ENCODE assay signal across 33 mouse cellular contexts in the genomic region with DNA sequence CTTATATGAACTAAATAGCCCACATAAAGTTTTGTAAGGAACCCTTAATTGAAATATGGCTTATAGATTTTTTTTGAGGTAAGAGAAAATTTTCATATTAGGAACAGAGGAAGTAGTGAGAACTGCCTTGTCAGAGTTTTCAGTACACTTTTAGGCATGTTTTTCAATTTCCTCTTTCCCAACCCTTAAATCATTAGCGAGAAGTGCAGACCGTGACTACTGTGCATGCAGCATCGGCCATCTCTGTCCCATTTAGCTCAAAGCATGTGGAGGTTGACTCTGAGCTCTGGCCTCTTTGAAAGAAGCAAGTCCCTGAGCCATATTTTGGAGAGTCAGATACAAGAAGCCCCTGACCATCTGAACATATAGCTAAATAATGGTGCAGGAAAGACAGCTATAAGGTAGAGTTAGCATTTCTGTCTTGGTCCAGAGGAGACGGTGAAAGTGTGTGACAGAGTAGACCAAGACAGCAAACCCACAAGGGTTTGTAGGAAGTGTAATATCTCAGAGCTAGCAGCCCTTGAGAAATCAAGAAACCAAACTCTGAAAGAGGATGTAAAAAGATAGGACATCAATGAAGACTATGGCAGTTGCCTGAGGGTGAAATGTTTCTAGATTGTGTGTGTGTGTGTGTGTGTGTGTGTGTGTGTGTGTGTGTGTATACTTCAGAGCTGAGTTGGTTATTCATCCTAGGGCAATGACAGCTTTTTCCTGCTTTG. TPM values are rescaled to one million over a fixed set of nuclear protein-coding genes. Genes with fewer than 3 reads are reported as not detected.
DNase-seq lines count a peak whose midpoint lies in the region; ATAC-seq and TF ChIP-seq lines count a peak whose summit lies in the region.
"Had no signal": no experiment of that assay in that cellular context is flagged by ENCODE, and none has a peak within 500 bp of the region (broad histone marks: within the 10 kb centered on the region; RNA-seq: fewer than 3 reads in every experiment).

No protein-coding gene starts in this region.

- H3K27ac ChIP-seq in liver, adult 2 months (replicated peaks; ENCODE audit: insufficient read depth, low read depth, low read length), result no peak overlapping the region
- no peak overlapping the region for H3K27ac ChIP-seq in liver, embryonic 12.5 days
- H3K27ac ChIP-seq in hindbrain, embryonic 12.5 days, result no peak overlapping the region
- H3K27ac ChIP-seq: embryonic facial prominence, embryonic 12.5 days; gastrocnemius, adult 2 months; heart, embryonic 10.5 days; hindbrain, embryonic 14.5 days; midbrain, embryonic 10.5 days; midbrain, embryonic 15.5 days; neural tube, embryonic 12.5 days had no signal

- H3K4me1 ChIP-seq in liver, adult 2 months (ENCODE audit: control insufficient read depth, insufficient read depth, low read length), result no peaks in the 10 kb centered on the region
- no peaks in the 10 kb centered on the region for H3K4me1 ChIP-seq in liver, embryonic 12.5 days
- no peaks in the 10 kb centered on the region for H3K4me1 ChIP-seq in hindbrain, embryonic 12.5 days
- H3K4me1 ChIP-seq: embryonic facial prominence, embryonic 12.5 days; heart, embryonic 10.5 days; midbrain, embryonic 10.5 days; midbrain, embryonic 15.5 days; neural tube, embryonic 12.5 days had no signal

- H3K9me3 ChIP-seq in liver, embryonic 12.5 days (replicated peaks), result no peaks in the 10 kb centered on the region
- H3K9me3 ChIP-seq in hindbrain, embryonic 12.5 days (replicated peaks), result no peaks in the 10 kb centered on the region
- H3K9me3 ChIP-seq: G1E; heart, embryonic 10.5 days; midbrain, embryonic 15.5 days; neural tube, embryonic 12.5 days had no signal

- no peak overlapping the region for H3K9ac ChIP-seq in liver, adult 2 months (ENCODE audit: low read depth, low read length)
- no peak overlapping the region for H3K9ac ChIP-seq in liver, embryonic 12.5 days
- H3K9ac ChIP-seq in hindbrain, embryonic 12.5 days, result no peak overlapping the region
- H3K9ac ChIP-seq: embryonic facial prominence, embryonic 12.5 days; hindbrain, embryonic 14.5 days; midbrain, embryonic 15.5 days; neural tube, embryonic 12.5 days had no signal

- ATAC-seq in liver, embryonic 12.5 days, result no peak
- ATAC-seq in common myeloid progenitor, adult 5-6 weeks (replicated peaks; ENCODE audit: low read depth, poor library complexity, severe bottlenecking), result peak; percentile 98
- ATAC-seq in megakaryocyte, adult 5-6 weeks (ENCODE audit: poor library complexity, severe bottlenecking), result peak; percentile 97
- ATAC-seq in hindbrain, embryonic 12.5 days (ENCODE audit: low FRiP score), result no peak
- ATAC-seq: forebrain, embryonic 16.5 days; intestine, postnatal 0 days; midbrain, embryonic 15.5 days had no signal

- no peaks in the 10 kb centered on the region for H3K79me2 ChIP-seq in liver, adult 2 months (ENCODE audit: control insufficient read depth, insufficient read depth, low read length)

- no peaks in the 10 kb centered on the region for H3K27me3 ChIP-seq in liver, adult 2 months (ENCODE audit: control insufficient read depth, insufficient read depth, low read length)
- H3K27me3 ChIP-seq in liver, embryonic 12.5 days (replicated peaks), result no peaks in the 10 kb centered on the region
- H3K27me3 ChIP-seq in hindbrain, embryonic 12.5 days, result no peaks in the 10 kb centered on the region
- H3K27me3 ChIP-seq: embryonic facial prominence, embryonic 12.5 days; midbrain, embryonic 15.5 days; neural tube, embryonic 12.5 days had no signal

- peak; percentile 7 for DNase-seq in liver, adult 2 months (ENCODE audit: extremely low read depth, low read depth, low spot score)
- peak; percentile 45 for DNase-seq in 416B (ENCODE audit: low read depth)
- no peak for DNase-seq in cerebellum, adult 8-10 months
- no peak for DNase-seq in gastrocnemius, postnatal 36 days
- DNase-seq: adrenal gland, adult 8-10 months; cerebellum, adult 2 months; cerebellum, postnatal 25 days; gastrocnemius, adult 2 months; heart, adult 11 months; heart, postnatal 36 days; kidney, adult 9 months; kidney, postnatal 10 days; layer of hippocampus, postnatal 36 days; left cerebral cortex, postnatal 4 days; lung, adult 2 months; thymus, postnatal 4 days had no signal

- TF ChIP-seq CTCF in liver, adult 2 months (IDR thresholded peaks at IDR 0.05; ENCODE audit: low read depth, low read length), result no peak

- H3K4me2 ChIP-seq in liver, embryonic 12.5 days, result no peak overlapping the region
- no peak overlapping the region for H3K4me2 ChIP-seq in hindbrain, embryonic 12.5 days (replicated peaks)
- H3K4me2 ChIP-seq: embryonic facial prominence, embryonic 12.5 days; hindbrain, embryonic 14.5 days; midbrain, embryonic 15.5 days; neural tube, embryonic 12.5 days had no signal

- H3K4me3 ChIP-seq in liver, adult 2 months (ENCODE audit: insufficient read depth, low read depth, low read length), result no peak overlapping the region
- no peak overlapping the region for H3K4me3 ChIP-seq in liver, embryonic 12.5 days
- H3K4me3 ChIP-seq in hindbrain, embryonic 12.5 days, result no peak overlapping the region
- H3K4me3 ChIP-seq: embryonic facial prominence, embryonic 12.5 days; gastrocnemius, adult 2 months; heart, embryonic 10.5 days; midbrain, embryonic 10.5 days; midbrain, embryonic 15.5 days; myocyte; neural tube, embryonic 12.5 days had no signal

- no peak for TF ChIP-seq POLR2A in liver, adult 2 months (IDR thresholded peaks at IDR 0.05; ENCODE audit: extremely low read depth, insufficient read depth, low read length)

- WGBS in liver, adult 2 months, result 83% methylated on average over 4 of the region's 4 CpGs
- 69% methylated on average over 4 of the region's 4 CpGs for WGBS in liver, embryonic 12.5 days (ENCODE audit: insufficient replicate concordance)
- 90% methylated on average over 4 of the region's 4 CpGs for WGBS in hindbrain, embryonic 12.5 days

- intact Hi-C loops in gastrocnemius, postnatal 36 days (cut with DNase I), result no loop called here

- H3K36me3 ChIP-seq in liver, adult 2 months (ENCODE audit: control insufficient read depth, insufficient read depth, low read length), result no peaks in the 10 kb centered on the region
- H3K36me3 ChIP-seq in liver, embryonic 12.5 days, result no peaks in the 10 kb centered on the region
- no peaks in the 10 kb centered on the region for H3K36me3 ChIP-seq in hindbrain, embryonic 12.5 days
- H3K36me3 ChIP-seq: embryonic facial prominence, embryonic 12.5 days; G1E; heart, embryonic 10.5 days; midbrain, embryonic 10.5 days; midbrain, embryonic 15.5 days; neural tube, embryonic 12.5 days had no signal

RNA-seq across cellular contexts. Expression of a gene that starts 10.9 kb away (rescaled TPM):
- 1.5 and 1.7 TPM in 2 replicates for total RNA-seq in liver, adult 2 months (2014; rRNA removed)
- polyA plus RNA-seq in liver, adult 2 months (2012; rRNA removed), result 0.22 and 0.39 TPM in 2 replicates
- polyA plus RNA-seq in liver, embryonic 12.5 days (2016; fragmentation: Nextera tagmentation; extraction: Ambion mirVana), result 2.5 and 3.3 TPM in 2 replicates
- 0.96 and 3.7 TPM in 2 replicates for total RNA-seq in common myeloid progenitor, adult 5-6 weeks (2017)
- total RNA-seq in megakaryocyte, adult 5-6 weeks (2015), result 336 and 371 TPM in 2 replicates
- 258 and 267 TPM in 2 replicates for total RNA-seq in megakaryocyte, adult 5-6 weeks (2017)
- 1.2 and 1.6 TPM in 2 replicates for polyA plus RNA-seq in hindbrain, embryonic 12.5 days (2016; fragmentation: Nextera tagmentation; extraction: Ambion mirVana)
- total RNA-seq in gastrocnemius, postnatal 36 days (2021), result 1 to 10 TPM in 1 of 2 experiments, under 1 TPM in 1; 0.54 to 1.1 TPM
- polyA plus RNA-seq: heart, embryonic 10.5 days; myocyte had no signal

RNA-seq across cellular contexts. Expression of a gene that starts 45.5 kb away (rescaled TPM):
- 0.54 and 0.65 TPM in 2 replicates for total RNA-seq in liver, adult 2 months (2014; rRNA removed)
- 0.27 TPM in 1 of 2 replicates, not detected in the other for polyA plus RNA-seq in liver, adult 2 months (2012; rRNA removed)
- not detected in 2 replicates for polyA plus RNA-seq in liver, embryonic 12.5 days (2016; fragmentation: Nextera tagmentation; extraction: Ambion mirVana)
- not detected in 2 replicates for total RNA-seq in common myeloid progenitor, adult 5-6 weeks (2017)
- 35.7 and 37.7 TPM in 2 replicates for total RNA-seq in megakaryocyte, adult 5-6 weeks (2015)
- 26.7 and 30.1 TPM in 2 replicates for total RNA-seq in megakaryocyte, adult 5-6 weeks (2017)
- not detected in 2 replicates for polyA plus RNA-seq in hindbrain, embryonic 12.5 days (2016; fragmentation: Nextera tagmentation; extraction: Ambion mirVana)
- total RNA-seq in gastrocnemius, postnatal 36 days (2021), result not detected
- total RNA-seq: adrenal gland, postnatal 4 days; G1E; heart, postnatal 36 days; layer of hippocampus, postnatal 36 days; left cerebral cortex, postnatal 4 days had no signal
- polyA plus RNA-seq: cerebellum, adult 2 months; embryonic facial prominence, embryonic 12.5 days; forebrain, embryonic 16.5 days; G1E; heart, embryonic 10.5 days; heart, embryonic 16.5 days; hindbrain, embryonic 14.5 days; intestine, postnatal 0 days; limb, embryonic 14.5 days; midbrain, embryonic 10.5 days; midbrain, embryonic 15.5 days; myocyte; neural tube, embryonic 12.5 days had no signal

Comparison
In these comparisons a context has a peak if more than half of its experiments do, and no peak if none do; other contexts are left out.
1. DNase-seq: peak in liver, adult 2 months (single experiment) and 416B (single experiment); none in cerebellum, adult 8-10 months (single experiment) and gastrocnemius, postnatal 36 days (0 of 2).
2. ATAC-seq: peak in common myeloid progenitor, adult 5-6 weeks (single experiment) and megakaryocyte, adult 5-6 weeks (single experiment); none in liver, embryonic 12.5 days (single experiment) and hindbrain, embryonic 12.5 days (single experiment).
3. RNA of a gene that starts 10.9 kb away (total RNA-seq): 258 to 371 TPM in megakaryocyte, adult 5-6 weeks; 1.5 to 1.7 TPM in liver, adult 2 months, 0.54 to 1.1 TPM in gastrocnemius, postnatal 36 days and 0.96 to 3.7 TPM in common myeloid progenitor, adult 5-6 weeks; every median in the first group is over 10 times any median in the second.
4. RNA of a gene that starts 45.5 kb away (total RNA-seq): 26.7 to 37.7 TPM in megakaryocyte, adult 5-6 weeks; 0.54 to 0.65 TPM in liver, adult 2 months, not detected in common myeloid progenitor, adult 5-6 weeks and not detected in gastrocnemius, postnatal 36 days; every median in the first group is over 10 times any median in the second.